Mouse (Mus musculus): ENCODE results near the gene Prr15. TPM values are rescaled to one million over a fixed set of nuclear protein-coding genes. Genes with fewer than 3 reads are reported as not detected.

Prr15 gene
- polyA plus RNA-seq (2012; rRNA removed; ENCODE audit: low replicate concordance), result 0.40 and 2.8 TPM in 2 replicates

GRCm38 (mm10) chr6:54325246-54325885 lies at the start of gene Prr15:
Prr15 (plus strand) TSS chr6:54325835.

Other genes with a start within 250 kb of the Prr15 start
- gene Wipf3, start 103.8 kb downstream of the Prr15 start, polyA plus RNA-seq (2012; rRNA removed; ENCODE audit: low replicate concordance), result 0.60 and 2.5 TPM in 2 replicates
- gene Scrn1, start 240.7 kb downstream of the Prr15 start, polyA plus RNA-seq (2012; rRNA removed; ENCODE audit: low replicate concordance), result 6.4 and 16.2 TPM in 2 replicates

Data from subcutaneous adipose tissue, adult 2 months (tissue).